29 mouse cellular contexts compared by ENCODE assay signal in the genomic region with DNA sequence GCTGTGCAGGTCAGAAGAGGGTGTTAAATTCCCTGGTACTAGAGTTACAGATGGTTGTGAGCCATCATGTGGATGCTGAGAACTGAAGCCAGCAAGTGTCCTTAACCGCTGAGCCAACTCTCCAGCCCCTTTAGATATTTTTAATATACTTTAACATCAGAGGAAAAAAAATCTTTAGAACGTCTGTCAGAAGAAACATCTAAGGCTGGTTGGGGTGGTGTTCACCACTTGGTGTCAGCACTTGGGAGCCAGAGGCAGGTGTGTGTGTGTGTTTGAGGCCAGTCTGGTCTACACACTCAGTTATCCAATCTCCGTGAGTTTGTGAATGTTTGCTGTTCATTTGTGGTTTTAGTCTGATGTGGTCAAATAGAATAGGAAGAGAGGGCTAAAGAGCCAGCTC. TPM values are rescaled to one million over a fixed set of nuclear protein-coding genes. Genes with fewer than 3 reads are reported as not detected.
A peak's percentile ranks its signal among the peaks of the same experiment; 100 is the strongest.
DNase-seq lines count a peak whose midpoint lies in the region; ATAC-seq and TF ChIP-seq lines count a peak whose summit lies in the region.
"Had no signal": no experiment of that assay in that cellular context is flagged by ENCODE, and none has a peak within 500 bp of the region (broad histone marks: within the 10 kb centered on the region; RNA-seq: fewer than 3 reads in every experiment).

No protein-coding gene starts in this region.

- no peaks in the 10 kb centered on the region for H3K27me3 ChIP-seq in liver, embryonic 14.5 days (ENCODE audit: control insufficient read depth, insufficient read depth, low read length)
- no peaks in the 10 kb centered on the region for H3K27me3 ChIP-seq in liver, embryonic 12.5 days (replicated peaks)
- H3K27me3 ChIP-seq: embryonic facial prominence, embryonic 12.5 days; forebrain, embryonic 15.5 days; Patski had no signal

- DNase-seq in heart, adult 11 months: peak; percentile 78
- no peak for DNase-seq in heart, postnatal 4 days
- DNase-seq in liver, embryonic 14.5 days (ENCODE audit: low read depth in 3 of 3, low spot score in 3 of 3): no peak
- peak; percentile 76 for DNase-seq in 416B (ENCODE audit: low read depth)
- no peak for DNase-seq in lung, postnatal 14 days
- no peak for DNase-seq in cerebellum, postnatal 25 days
- DNase-seq: adrenal gland, adult 8-10 months; adrenal gland, postnatal 14 days; adrenal gland, postnatal 36 days; cerebellum, adult 11 months; cerebellum, adult 18-20 months; cerebellum, adult 8-10 months; cerebellum, adult 9-11 months; cerebellum, postnatal 14 days; forebrain, postnatal 0 days had no signal

- no peak overlapping the region for H3K4me2 ChIP-seq in liver, embryonic 14.5 days (ENCODE audit: low read depth)
- no peak overlapping the region for H3K4me2 ChIP-seq in liver, embryonic 12.5 days
- H3K4me2 ChIP-seq: embryonic facial prominence, embryonic 12.5 days; forebrain, embryonic 13.5 days; forebrain, embryonic 15.5 days had no signal

- TF ChIP-seq EP300 in liver, embryonic 14.5 days (IDR thresholded peaks at IDR 0.05; ENCODE audit: low read depth): no peak

- H3K4me1 ChIP-seq in liver, embryonic 14.5 days (replicated peaks; ENCODE audit: control insufficient read depth in 2 of 2, insufficient read depth in 2 of 2, low read length in 1 of 2): peaks cover 0 to 4% of the 10 kb centered on the region in 2 experiments; a peak in 1 of 4 replicates
- no peaks in the 10 kb centered on the region for H3K4me1 ChIP-seq in liver, embryonic 12.5 days
- peaks cover 65% of the 10 kb centered on the region for H3K4me1 ChIP-seq in bone marrow macrophage, adult 2 months (ENCODE audit: control insufficient read depth, insufficient read depth, low read length)
- H3K4me1 ChIP-seq: embryonic facial prominence, embryonic 12.5 days; forebrain, embryonic 13.5 days; forebrain, embryonic 15.5 days had no signal

- H3K9ac ChIP-seq in liver, embryonic 14.5 days (replicated peaks): no peak overlapping the region
- H3K9ac ChIP-seq in liver, embryonic 12.5 days: no peak overlapping the region
- H3K9ac ChIP-seq: embryonic facial prominence, embryonic 12.5 days; forebrain, embryonic 13.5 days; forebrain, embryonic 15.5 days; forebrain, postnatal 0 days had no signal

- H3K36me3 ChIP-seq in liver, embryonic 14.5 days (replicated peaks; ENCODE audit: control insufficient read depth, insufficient read depth, low read depth): no peaks in the 10 kb centered on the region
- no peaks in the 10 kb centered on the region for H3K36me3 ChIP-seq in liver, embryonic 12.5 days
- H3K36me3 ChIP-seq: embryonic facial prominence, embryonic 10.5 days; embryonic facial prominence, embryonic 12.5 days; forebrain, embryonic 15.5 days; G1E had no signal

- no peak overlapping the region for H3K4me3 ChIP-seq in liver, embryonic 14.5 days (ENCODE audit: insufficient read depth in 1 of 2, low read depth in 2 of 2, low read length in 2 of 2)
- no peak overlapping the region for H3K4me3 ChIP-seq in liver, embryonic 12.5 days
- H3K4me3 ChIP-seq in bone marrow macrophage, adult 2 months (ENCODE audit: insufficient read depth, low read length): no peak overlapping the region
- H3K4me3 ChIP-seq: embryonic facial prominence, embryonic 10.5 days; embryonic facial prominence, embryonic 12.5 days; forebrain, embryonic 13.5 days; forebrain, embryonic 15.5 days had no signal

- no peak overlapping the region for H3K27ac ChIP-seq in liver, embryonic 14.5 days
- no peak overlapping the region for H3K27ac ChIP-seq in liver, embryonic 12.5 days
- H3K27ac ChIP-seq in bone marrow macrophage, adult 2 months (ENCODE audit: insufficient read depth, low read depth, low read length): peak overlapping the region; percentile 97
- H3K27ac ChIP-seq: embryonic facial prominence, embryonic 10.5 days; embryonic facial prominence, embryonic 12.5 days; forebrain, embryonic 13.5 days; forebrain, embryonic 15.5 days had no signal

- TF ChIP-seq POLR2A in bone marrow macrophage, adult 2 months (IDR thresholded peaks at IDR 0.05; ENCODE audit: borderline replicate concordance, low read depth, low read length): no peak

- 33% methylated on average over 3 of the region's 3 CpGs for WGBS in liver, embryonic 14.5 days (ENCODE audit: insufficient replicate concordance)
- 39% methylated on average over 3 of the region's 3 CpGs for WGBS in liver, embryonic 12.5 days (ENCODE audit: insufficient replicate concordance)

- H3K9me3 ChIP-seq in liver, embryonic 14.5 days (ENCODE audit: control insufficient read depth, low read length): no peaks in the 10 kb centered on the region
- no peaks in the 10 kb centered on the region for H3K9me3 ChIP-seq in liver, embryonic 12.5 days (replicated peaks)
- H3K9me3 ChIP-seq: embryonic facial prominence, embryonic 10.5 days; embryonic facial prominence, embryonic 12.5 days; forebrain, embryonic 13.5 days; forebrain, embryonic 15.5 days; G1E had no signal

- no peak for ATAC-seq in liver, embryonic 14.5 days (ENCODE audit: insufficient read depth)
- ATAC-seq in liver, embryonic 12.5 days: no peak
- ATAC-seq: activated CD4-positive, CD25-positive, alpha-beta regulatory T cell, adult 4 months; forebrain, embryonic 13.5 days; forebrain, embryonic 15.5 days; forebrain, postnatal 0 days; Patski had no signal

- TF ChIP-seq CTCF in liver, embryonic 14.5 days (IDR thresholded peaks at IDR 0.05; ENCODE audit: low read depth): 0 out of 2 replicates have a peak, but pooled peaks have one; percentile 7
- TF ChIP-seq CTCF in bone marrow macrophage, adult 2 months (IDR thresholded peaks at IDR 0.05; ENCODE audit: low read depth, low read length): no peak

RNA-seq across cellular contexts. Expression of a gene that starts 0.6 kb away (rescaled TPM):
- total RNA-seq in heart, postnatal 4 days (2021): 1 to 10 TPM; 1.1 to 1.5 TPM
- polyA plus RNA-seq in liver, embryonic 14.5 days (2012; rRNA removed): 5.7 and 9.7 TPM in 2 replicates
- polyA plus RNA-seq in liver, embryonic 14.5 days (2014; fragmentation: Nextera tagmentation; extraction: Ambion mirVana): 33.4 and 35.5 TPM in 2 replicates
- polyA plus RNA-seq in liver, embryonic 12.5 days (2016; fragmentation: Nextera tagmentation; extraction: Ambion mirVana): 9.7 and 11.9 TPM in 2 replicates
- 650 and 692 TPM in 2 replicates for polyA plus RNA-seq in bone marrow macrophage, adult 2 months (2012; ENCODE audit: insufficient read depth, insufficient read length, missing spikeins)

RNA-seq across cellular contexts. Expression of a gene that starts 13.9 kb away (rescaled TPM):
- 1 to 10 TPM; 1.7 to 2.1 TPM for total RNA-seq in heart, postnatal 4 days (2021)
- 2.4 and 2.6 TPM in 2 replicates for polyA plus RNA-seq in liver, embryonic 14.5 days (2012; rRNA removed)
- polyA plus RNA-seq in liver, embryonic 14.5 days (2014; fragmentation: Nextera tagmentation; extraction: Ambion mirVana): 9.2 and 12.7 TPM in 2 replicates
- polyA plus RNA-seq in liver, embryonic 12.5 days (2016; fragmentation: Nextera tagmentation; extraction: Ambion mirVana): 8.0 and 8.8 TPM in 2 replicates
- polyA plus RNA-seq in bone marrow macrophage, adult 2 months (2012; ENCODE audit: insufficient read depth, insufficient read length, missing spikeins): 168 and 174 TPM in 2 replicates
- polyA plus RNA-seq: C2C12, Patski had no signal

RNA-seq across cellular contexts. Expression of a gene that starts 48.7 kb away (rescaled TPM):
- total RNA-seq in heart, postnatal 4 days (2021): not detected
- 0.39 and 0.42 TPM in 2 replicates for polyA plus RNA-seq in liver, embryonic 14.5 days (2012; rRNA removed)
- 0.77 and 0.95 TPM in 2 replicates for polyA plus RNA-seq in liver, embryonic 14.5 days (2014; fragmentation: Nextera tagmentation; extraction: Ambion mirVana)
- polyA plus RNA-seq in liver, embryonic 12.5 days (2016; fragmentation: Nextera tagmentation; extraction: Ambion mirVana): 0.33 TPM in 1 of 2 replicates, not detected in the other
- 18.6 and 24.6 TPM in 2 replicates for polyA plus RNA-seq in bone marrow macrophage, adult 2 months (2012; ENCODE audit: insufficient read depth, insufficient read length, missing spikeins)
- total RNA-seq: adrenal gland, postnatal 14 days; forebrain, postnatal 0 days had no signal
- polyA plus RNA-seq: embryonic facial prominence, embryonic 10.5 days; forebrain, embryonic 11.5 days; forebrain, embryonic 13.5 days; forebrain, embryonic 15.5 days; G1E had no signal

RNA-seq across cellular contexts. Expression of a gene that starts 57.0 kb away (rescaled TPM):
- not detected for total RNA-seq in heart, postnatal 4 days (2021)
- polyA plus RNA-seq in liver, embryonic 14.5 days (2012; rRNA removed): not detected in 2 replicates
- not detected in 2 replicates for polyA plus RNA-seq in liver, embryonic 14.5 days (2014; fragmentation: Nextera tagmentation; extraction: Ambion mirVana)
- not detected in 2 replicates for polyA plus RNA-seq in liver, embryonic 12.5 days (2016; fragmentation: Nextera tagmentation; extraction: Ambion mirVana)
- not detected in 2 replicates for polyA plus RNA-seq in bone marrow macrophage, adult 2 months (2012; ENCODE audit: insufficient read depth, insufficient read length, missing spikeins)
- total RNA-seq: adrenal gland, adult 8-10 months; adrenal gland, postnatal 14 days; adrenal gland, postnatal 36 days; forebrain, postnatal 0 days; G1E had no signal
- polyA plus RNA-seq: brain, embryonic 14.5 days; C2C12; cortical plate, adult 2 months; embryonic facial prominence, embryonic 10.5 days; embryonic facial prominence, embryonic 12.5 days; embryonic facial prominence, embryonic 14.5 days; forebrain, embryonic 11.5 days; forebrain, embryonic 13.5 days; forebrain, embryonic 15.5 days; forebrain, postnatal 0 days; G1E; Patski had no signal

Comparison
In these comparisons a context has a peak if more than half of its experiments do, and no peak if none do; other contexts are left out.
1. DNase-seq: peak in heart, adult 11 months (single experiment) and 416B (single experiment); none in heart, postnatal 4 days (single experiment), liver, embryonic 14.5 days (0 of 3), lung, postnatal 14 days (single experiment) and cerebellum, postnatal 25 days (0 of 2).
2. RNA of a gene that starts 0.6 kb away (polyA plus RNA-seq): 650 to 692 TPM in bone marrow macrophage, adult 2 months; 5.7 to 35.5 TPM in liver, embryonic 14.5 days and 9.7 to 11.9 TPM in liver, embryonic 12.5 days; every median in the first group is over 10 times any median in the second.
3. RNA of a gene that starts 13.9 kb away (polyA plus RNA-seq): 168 to 174 TPM in bone marrow macrophage, adult 2 months; 2.4 to 12.7 TPM in liver, embryonic 14.5 days and 8.0 to 8.8 TPM in liver, embryonic 12.5 days; every median in the first group is over 10 times any median in the second.
4. RNA of a gene that starts 48.7 kb away (polyA plus RNA-seq): 18.6 to 24.6 TPM in bone marrow macrophage, adult 2 months; 0.39 to 0.95 TPM in liver, embryonic 14.5 days and 0.33 TPM in liver, embryonic 12.5 days; every median in the first group is over 10 times any median in the second.